Mouse (Mus musculus) liver, postnatal 0 days (tissue): Measurements from ENCODE around the gene Actl10. TPM values are rescaled to one million over a fixed set of nuclear protein-coding genes. Genes with fewer than 3 reads are reported as not detected.

Source experiments
- ATAC-seq: fragments of 200-750 bp; cut with Nextera tagmentation; 2 replicates; pipeline ENCODE4 v1.8.0; 2017; ENCODE audit warnings: mild to moderate bottlenecking, moderate library complexity
- DNase-seq: peaks from one replicate; pipeline ENCODE4 v3.0.0-alpha.2; 2016
- H3K27ac ChIP-seq: fragments of 300-500 bp; sonication (generic); 2 replicates; pipeline ENCODE4 v1.5.1; 2014; ENCODE audit warnings: antibody characterized with exemption, moderate library complexity, mild to moderate bottlenecking, low read depth
- H3K27me3 ChIP-seq: fragments of 300-500 bp; sonication (generic); 2 replicates; pipeline ENCODE4 v1.6.1; 2014; ENCODE audit warnings: low read length, control low read depth, mixed read lengths; ENCODE audit not compliant: insufficient read depth
- H3K36me3 ChIP-seq: fragments of 300-500 bp; sonication (generic); replicated peaks from 2 replicates; pipeline ENCODE4 v1.6.1; 2014; ENCODE audit warnings: mild to moderate bottlenecking, control low read depth, low read length, moderate library complexity, mixed read lengths; ENCODE audit not compliant: insufficient read depth
- H3K4me1 ChIP-seq: fragments of 300-500 bp; sonication (generic); 2 replicates; pipeline ENCODE4 v1.6.1; 2014; ENCODE audit warnings: antibody characterized with exemption, mild to moderate bottlenecking, control low read depth; ENCODE audit not compliant: insufficient read depth
- H3K4me2 ChIP-seq: fragments of 300-500 bp; sonication (generic); 2 replicates; pipeline ENCODE4 v1.6.1; 2014; ENCODE audit warnings: low read depth, mild to moderate bottlenecking, low read length, moderate library complexity, mixed read lengths
- H3K4me3 ChIP-seq: fragments of 300-500 bp; sonication (generic); 2 replicates; pipeline ENCODE4 v1.5.1; 2014; ENCODE audit warnings: low read depth, low read length
- H3K9ac ChIP-seq: fragments of 300-500 bp; sonication (generic); replicated peaks from 2 replicates; pipeline ENCODE4 v1.6.1; 2014; ENCODE audit warnings: mild to moderate bottlenecking, moderate library complexity
- H3K9me3 ChIP-seq: fragments of 300-500 bp; sonication (generic); 2 replicates; pipeline ENCODE4 v1.6.1; 2016; ENCODE audit warnings: mild to moderate bottlenecking, control low read depth, low read length, mixed read lengths
- CTCF ChIP-seq: sonication (generic); IDR thresholded peaks from 2 replicates; pipeline ENCODE4 v1.5.1; 2016; ENCODE audit warnings: antibody characterized with exemption, low read depth
- EP300 ChIP-seq: IDR thresholded peaks from 2 replicates; pipeline ENCODE4 v1.6.1; 2016; ENCODE audit warnings: antibody characterized with exemption, low read depth, mild to moderate bottlenecking
- WGBS: fragments of 180-500 bp; shearing (Covaris S2); extraction: QIAGEN DNeasy Blood & Tissue Kit; methylation state at CpG from one replicate; pipeline ENCODE4 v1.1.7; 2014; ENCODE audit not compliant: insufficient replicate concordance; 5-methylcytosine and 5-hydroxymethylcytosine counted together
- polyA plus RNA-seq: library from polyadenylated mRNA; unstranded; fragments of >200 nt; fragmentation: Nextera tagmentation; extraction: Ambion mirVana; gene quantifications from 2 replicates; pipeline ENCODE4 v1.2.1, GENCODE M21; 2015

Gene Actl10
- polyA plus RNA-seq, 1 experiment from 2014 or later: 0.07 TPM

DNA sequence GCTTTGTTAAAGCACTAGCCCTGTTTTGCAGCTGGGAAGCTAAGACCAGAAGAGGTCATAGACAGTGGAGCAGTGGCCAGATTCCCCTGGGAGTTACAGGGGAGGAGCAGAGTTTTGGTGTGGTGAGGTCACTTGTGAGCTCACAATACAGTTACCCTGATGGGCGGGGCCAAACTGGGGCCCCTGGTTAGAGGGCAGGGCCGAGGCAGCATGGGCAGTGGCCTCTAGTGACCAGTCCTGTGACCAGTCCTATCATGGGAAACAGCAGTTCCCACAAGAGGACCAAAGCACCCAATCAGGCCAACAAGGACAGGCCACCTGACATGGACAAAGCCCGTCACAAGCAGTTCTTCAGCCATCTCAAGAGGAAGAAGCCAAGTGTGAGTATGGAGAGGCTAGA is 2.9 kb upstream of the Actl10 start:
- DNase-seq (peak; percentile 74), ATAC-seq (peak; percentile 89)
- Histone ChIP-seq H3K27ac (0 out of 2 replicates have a peak overlapping the region, but pooled peaks have one; percentile 44), H3K9me3 (no peaks in the 10 kb centered on the region), H3K4me2 (peak overlapping the region; percentile 84), H3K4me1 (peaks cover 21% of the 10 kb centered on the region), H3K4me3 (no peak overlapping the region), H3K27me3 (peaks cover 22% of the 10 kb centered on the region), H3K9ac (no peak overlapping the region), H3K36me3 (no peaks in the 10 kb centered on the region)
- no peak for TF ChIP-seq EP300
- TF ChIP-seq CTCF: no peak
- 39% methylated on average over 3 of the region's 3 CpGs for WGBS

- Histone ChIP-seq H3K27ac (0 out of 2 replicates have a peak overlapping the region, but pooled peaks have one; percentile 44), H3K4me3 (peak overlapping the region; percentile 43), H3K36me3 (no peaks in the 10 kb centered on the region), H3K27me3 (peaks cover 22% of the 10 kb centered on the region), H3K4me1 (peaks cover 21% of the 10 kb centered on the region), H3K9me3 (no peaks in the 10 kb centered on the region), H3K4me2 (peak overlapping the region; percentile 84), H3K9ac (peak overlapping the region; percentile 35)
- 6% methylated on average over 44 of the region's 48 CpGs for WGBS
- ATAC-seq (peak; percentile 30), DNase-seq (peak; percentile 80)
- no peak for TF ChIP-seq EP300
- TF ChIP-seq CTCF: no peak
Measured at GRCm38 (mm10) chr2:154549127-154549885, 2.3 kb upstream of the Actl10 start.

DNA sequence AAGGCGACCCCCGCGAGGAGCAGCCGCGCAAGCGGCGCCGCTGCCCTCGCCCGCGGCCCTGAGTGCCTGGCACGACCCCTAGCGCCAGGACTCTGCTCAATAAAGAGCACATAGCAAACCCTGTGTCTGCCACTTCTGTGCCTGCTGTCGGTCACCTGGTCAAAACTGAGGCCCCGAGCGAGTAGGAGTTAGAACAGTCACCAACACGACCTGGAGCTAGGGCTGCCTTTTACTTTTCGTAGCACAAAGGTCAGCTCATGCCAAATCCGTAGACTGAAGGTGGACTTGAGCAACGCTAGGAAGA is 1.7 kb upstream of the Actl10 start:
- 16% methylated on average over 20 of the region's 20 CpGs for whole genome bisulfite sequencing
- DNase-seq (no peak), ATAC-seq (no peak)
- TF ChIP-seq CTCF: no peak
- no peak for TF ChIP-seq EP300
- Histone ChIP-seq H3K4me1 (peaks cover 21% of the 10 kb centered on the region), H3K9me3 (no peaks in the 10 kb centered on the region), H3K36me3 (no peaks in the 10 kb centered on the region), H3K27ac (no peak overlapping the region), H3K27me3 (peaks cover 22% of the 10 kb centered on the region), H3K4me2 (peak overlapping the region; percentile 84), H3K9ac (0 out of 2 replicates have a peak overlapping the region, but pooled peaks have one; percentile 35), H3K4me3 (peak overlapping the region; percentile 43)

- Histone ChIP-seq H3K27me3 (peaks cover 22% of the 10 kb centered on the region), H3K4me1 (peaks cover 21% of the 10 kb centered on the region), H3K36me3 (no peaks in the 10 kb centered on the region), H3K9me3 (no peaks in the 10 kb centered on the region), H3K4me3 (no peak overlapping the region), H3K27ac (no peak overlapping the region), H3K9ac (no peak overlapping the region), H3K4me2 (no peak overlapping the region)
- no peak for TF ChIP-seq EP300
- 59% methylated on average over 2 of the region's 2 CpGs for WGBS
- DNase-seq (no peak), ATAC-seq (no peak)
Measured at GRCm38 (mm10) chr2:154550937-154551336, 639 bp upstream of the Actl10 start.

GRCm38 (mm10) chr2:154551927-154552326 is 351 bp downstream of the Actl10 start:
- WGBS: 42% methylated on average over 21 of the region's 21 CpGs

DNA sequence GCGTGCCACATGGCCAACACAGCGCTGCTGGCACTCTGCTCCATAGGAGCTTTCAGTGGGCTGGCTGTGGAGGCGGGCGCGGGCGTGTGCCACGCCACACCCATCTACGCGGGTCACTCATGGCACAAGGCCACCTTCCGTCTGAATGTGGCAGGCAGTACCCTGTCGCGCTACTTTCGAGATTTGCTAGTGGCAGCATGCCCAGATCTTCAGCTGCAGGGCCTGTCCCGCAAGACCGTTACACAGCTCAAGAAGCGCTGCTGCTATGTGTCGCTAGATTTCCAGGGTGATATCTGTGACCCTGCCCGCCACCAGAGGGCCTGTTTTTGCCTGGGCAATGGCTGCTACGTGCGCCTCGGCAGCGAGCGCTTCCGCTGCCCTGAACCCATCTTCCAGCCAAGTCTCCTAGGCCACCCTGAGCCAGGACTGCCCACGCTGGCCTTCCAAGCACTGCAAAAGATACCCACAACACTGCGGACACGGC is 890 bp downstream of the Actl10 start:
- DNase-seq (peak; percentile 73), ATAC-seq (peak; percentile 50)
- Histone ChIP-seq H3K9ac (0 out of 2 replicates have a peak overlapping the region, but pooled peaks have one; percentile 12), H3K27ac (no peak overlapping the region), H3K4me3 (peak overlapping the region; percentile 31), H3K4me2 (peak overlapping the region; percentile 63), H3K27me3 (peaks cover 22% of the 10 kb centered on the region), H3K4me1 (peaks cover 26% of the 10 kb centered on the region), H3K9me3 (no peaks in the 10 kb centered on the region), H3K36me3 (no peaks in the 10 kb centered on the region)
- 22% methylated on average over 27 of the region's 27 CpGs for WGBS
- TF ChIP-seq EP300 (no peak), CTCF (peak; percentile 78)

More at GRCm38 (mm10) chr2:154551927-154552326, 351 bp downstream of the Actl10 start:
- peaks cover 21% of the 10 kb centered on the region for H3K4me1 ChIP-seq
- peak overlapping the region; percentile 63 for H3K4me2 ChIP-seq
- TF ChIP-seq CTCF: no peak
- no peak for TF ChIP-seq EP300
- H3K4me3 ChIP-seq: peak overlapping the region; percentile 31
- ATAC-seq (no peak), DNase-seq (no peak)
- H3K9ac ChIP-seq: no peak overlapping the region
- no peaks in the 10 kb centered on the region for H3K9me3 ChIP-seq
- no peaks in the 10 kb centered on the region for H3K36me3 ChIP-seq
- peaks cover 22% of the 10 kb centered on the region for H3K27me3 ChIP-seq
- no peak overlapping the region for H3K27ac ChIP-seq
